Mouse (Mus musculus) adrenal gland, adult (tissue): ENCODE measurements at regions not wholly inside any gene's neighbourhood (a gene's known extent, or its start where the extent isn't known, plus 50 kb on each side); places are given as distances from the start of the nearest gene placed in this dataset.
A peak's percentile ranks its signal among the peaks of the same experiment; 100 is the strongest.

Experiments used
- DNase-seq, 2 experiments: peaks; one replicate each; pipeline ENCODE4 v3.0.0; 2022 to 2023; ENCODE audit warnings: low spot score in 1 of 2; ENCODE audit not compliant: inconsistent age in 2 of 2

- no peak for DNase-seq
Observed at GRCm38 (mm10) chr2:100918122-100918521, 706.4 kb upstream of the Rag2 start.

GRCm38 (mm10) chr2:100919537-100920212, 704.8 kb upstream of the Rag2 start:
- DNase-seq, result no peak

GRCm38 (mm10) chr2:100948632-100949031, 675.9 kb upstream of the Rag2 start:
- peak in 1 of 2 experiments; percentile 21 for DNase-seq

GRCm38 (mm10) chr2:100959412-100959811, 665.1 kb upstream of the Rag2 start:
- no peak for DNase-seq

GRCm38 (mm10) chr2:100964584-100964983, 659.9 kb upstream of the Rag2 start:
- DNase-seq, result no peak

GRCm38 (mm10) chr2:100977202-100977601, 647.3 kb upstream of the Rag2 start:
- DNase-seq, result no peak

- DNase-seq, result no peak
Observed at GRCm38 (mm10) chr2:100982362-100982761, 642.2 kb upstream of the Rag2 start.

- no peak for DNase-seq
Observed at GRCm38 (mm10) chr2:101015353-101015752, 609.2 kb upstream of the Rag2 start.

GRCm38 (mm10) chr2:101019384-101019783, 605.1 kb upstream of the Rag2 start:
- no peak for DNase-seq

- DNase-seq, result no peak
Observed at GRCm38 (mm10) chr2:101021515-101021914, 603.0 kb upstream of the Rag2 start.

GRCm38 (mm10) chr2:101043050-101043449, 581.5 kb upstream of the Rag2 start:
- DNase-seq, result no peak

GRCm38 (mm10) chr2:101062939-101063338, 561.6 kb upstream of the Rag2 start:
- DNase-seq, result no peak

- no peak for DNase-seq
Observed at GRCm38 (mm10) chr2:101074990-101075389, 549.5 kb upstream of the Rag2 start.

- no peak for DNase-seq
Observed at GRCm38 (mm10) chr2:101080231-101080630, 544.3 kb upstream of the Rag2 start.

GRCm38 (mm10) chr2:101083813-101084212, 540.7 kb upstream of the Rag2 start:
- peak in 1 of 2 experiments; percentile 20 for DNase-seq

- no peak for DNase-seq
Observed at GRCm38 (mm10) chr2:101084648-101085047, 539.9 kb upstream of the Rag2 start.

GRCm38 (mm10) chr2:101107183-101107872, 517.2 kb upstream of the Rag2 start:
- DNase-seq, result no peak

GRCm38 (mm10) chr2:101136867-101137266, 487.7 kb upstream of the Rag2 start:
- no peak for DNase-seq

GRCm38 (mm10) chr2:101139931-101140330, 484.6 kb upstream of the Rag2 start:
- no peak for DNase-seq

- no peak for DNase-seq
Observed at GRCm38 (mm10) chr2:101156755-101157271, 467.7 kb upstream of the Rag2 start.

- peak in 1 of 2 experiments; percentile 75 for DNase-seq
Observed at GRCm38 (mm10) chr2:101159276-101159675, 465.2 kb upstream of the Rag2 start.

GRCm38 (mm10) chr2:101165942-101166341, 458.6 kb upstream of the Rag2 start:
- no peak for DNase-seq
